In genomic region chr2:162905902-162906301, GRCm38 (mm10) we compare ENCODE assay signal across 29 mouse cellular contexts. TPM values are rescaled to one million over a fixed set of nuclear protein-coding genes. Genes with fewer than 3 reads are reported as not detected.
A peak's percentile ranks its signal among the peaks of the same experiment; 100 is the strongest.
DNase-seq lines count a peak whose midpoint lies in the region; ATAC-seq and TF ChIP-seq lines count a peak whose summit lies in the region.
"Had no signal": no experiment of that assay in that cellular context is flagged by ENCODE, and none has a peak within 500 bp of the region (broad histone marks: within the 10 kb centered on the region; RNA-seq: fewer than 3 reads in every experiment).

No protein-coding gene starts in this region.

- no peak overlapping the region for H3K4me2 ChIP-seq in kidney, postnatal 0 days (ENCODE audit: low read length)
- H3K4me2 ChIP-seq in liver, embryonic 11.5 days: no peak overlapping the region
- H3K4me2 ChIP-seq: heart, embryonic 15.5 days; hindbrain, embryonic 13.5 days; limb, embryonic 12.5 days; midbrain, embryonic 12.5 days; neural tube, embryonic 15.5 days; stomach, embryonic 15.5 days had no signal

- H3K4me3 ChIP-seq in liver, adult 2 months (ENCODE audit: insufficient read depth, low read depth, low read length): no peak overlapping the region
- no peak overlapping the region for H3K4me3 ChIP-seq in kidney, postnatal 0 days (replicated peaks; ENCODE audit: low read depth, low read length)
- no peak overlapping the region for H3K4me3 ChIP-seq in liver, embryonic 11.5 days (ENCODE audit: low read depth, low read length)
- H3K4me3 ChIP-seq: forebrain, embryonic 10.5 days; heart, adult 2 months; heart, embryonic 15.5 days; hindbrain, embryonic 13.5 days; limb, embryonic 12.5 days; midbrain, embryonic 12.5 days; neural tube, embryonic 15.5 days; stomach, embryonic 15.5 days had no signal

- 27% methylated on average over 4 of the region's 4 CpGs for WGBS in liver, adult 2 months
- 51% methylated on average over 4 of the region's 4 CpGs for WGBS in kidney, postnatal 0 days
- WGBS in liver, embryonic 11.5 days: 64% methylated on average over 4 of the region's 4 CpGs

- TF ChIP-seq POLR2A in liver, adult 2 months (IDR thresholded peaks at IDR 0.05; ENCODE audit: extremely low read depth, insufficient read depth, low read length): no peak

- peak; percentile 69 for ATAC-seq in kidney, postnatal 0 days (replicated peaks; ENCODE audit: low FRiP score, low read depth)
- ATAC-seq in liver, embryonic 11.5 days (replicated peaks; ENCODE audit: low FRiP score): peak; percentile 65
- ATAC-seq: CD4-positive, CD25-positive, alpha-beta regulatory T cell, adult 4 months; forebrain, embryonic 16.5 days; inflammation-experienced regulatory T-cells, adult 6 months had no signal

- no peaks in the 10 kb centered on the region for H3K36me3 ChIP-seq in liver, adult 2 months (ENCODE audit: control insufficient read depth, insufficient read depth, low read length)
- H3K36me3 ChIP-seq in kidney, postnatal 0 days (ENCODE audit: insufficient read depth, low read length): no peaks in the 10 kb centered on the region
- no peaks in the 10 kb centered on the region for H3K36me3 ChIP-seq in liver, embryonic 11.5 days (ENCODE audit: control insufficient read depth, insufficient read depth, low read length)
- H3K36me3 ChIP-seq: forebrain, embryonic 10.5 days; heart, embryonic 15.5 days; hindbrain, embryonic 13.5 days; limb, embryonic 12.5 days; midbrain, embryonic 12.5 days; neural tube, embryonic 15.5 days; stomach, embryonic 15.5 days had no signal

- no peak overlapping the region for H3K27ac ChIP-seq in liver, adult 2 months (replicated peaks; ENCODE audit: insufficient read depth, low read depth, low read length)
- no peak overlapping the region for H3K27ac ChIP-seq in kidney, postnatal 0 days
- H3K27ac ChIP-seq in liver, embryonic 11.5 days (ENCODE audit: low read depth, low read length): no peak overlapping the region
- H3K27ac ChIP-seq: forebrain, embryonic 10.5 days; heart, adult 2 months; heart, embryonic 15.5 days; hindbrain, embryonic 13.5 days; limb, embryonic 12.5 days; midbrain, embryonic 12.5 days; neural tube, embryonic 15.5 days; stomach, embryonic 15.5 days had no signal

- H3K4me1 ChIP-seq in liver, adult 2 months (ENCODE audit: control insufficient read depth, insufficient read depth, low read length): no peaks in the 10 kb centered on the region
- no peaks in the 10 kb centered on the region for H3K4me1 ChIP-seq in kidney, postnatal 0 days (replicated peaks; ENCODE audit: insufficient read depth, low read length)
- no peaks in the 10 kb centered on the region for H3K4me1 ChIP-seq in liver, embryonic 11.5 days (replicated peaks; ENCODE audit: control insufficient read depth, insufficient read depth, low read length)
- H3K4me1 ChIP-seq: heart, embryonic 15.5 days; limb, embryonic 12.5 days; stomach, embryonic 15.5 days had no signal

- no peaks in the 10 kb centered on the region for H3K27me3 ChIP-seq in liver, adult 2 months (ENCODE audit: control insufficient read depth, insufficient read depth, low read length)
- no peaks in the 10 kb centered on the region for H3K27me3 ChIP-seq in kidney, postnatal 0 days (ENCODE audit: insufficient read depth, low read length)
- H3K27me3 ChIP-seq in liver, embryonic 11.5 days (replicated peaks; ENCODE audit: control insufficient read depth, insufficient read depth, low read length): no peaks in the 10 kb centered on the region; the same call in 1 of the 2 replicates
- H3K27me3 ChIP-seq: hindbrain, embryonic 13.5 days; midbrain, embryonic 12.5 days; neural tube, embryonic 15.5 days; stomach, embryonic 15.5 days had no signal

- H3K9me3 ChIP-seq in kidney, postnatal 0 days (replicated peaks; ENCODE audit: low read length): no peaks in the 10 kb centered on the region
- H3K9me3 ChIP-seq in liver, embryonic 11.5 days (ENCODE audit: control insufficient read depth, low read length): no peaks in the 10 kb centered on the region
- H3K9me3 ChIP-seq: forebrain, embryonic 10.5 days; heart, embryonic 15.5 days; hindbrain, embryonic 13.5 days; limb, embryonic 12.5 days; midbrain, embryonic 12.5 days; neural tube, embryonic 15.5 days; stomach, embryonic 15.5 days had no signal

- H3K9ac ChIP-seq in liver, adult 2 months (ENCODE audit: low read depth, low read length): no peak overlapping the region
- no peak overlapping the region for H3K9ac ChIP-seq in kidney, postnatal 0 days (ENCODE audit: low read depth, low read length)
- H3K9ac ChIP-seq in liver, embryonic 11.5 days (ENCODE audit: low read depth, low read length): no peak overlapping the region
- H3K9ac ChIP-seq: heart, embryonic 15.5 days; hindbrain, embryonic 13.5 days; limb, embryonic 12.5 days; midbrain, embryonic 12.5 days; neural tube, embryonic 15.5 days; stomach, embryonic 15.5 days had no signal

- no peak for TF ChIP-seq CTCF in liver, adult 2 months (IDR thresholded peaks at IDR 0.05; ENCODE audit: low read depth, low read length)
- TF ChIP-seq CTCF in kidney, postnatal 0 days (IDR thresholded peaks at IDR 0.05; ENCODE audit: low read depth): no peak

- H3K79me2 ChIP-seq in liver, adult 2 months (ENCODE audit: control insufficient read depth, insufficient read depth, low read length): no peaks in the 10 kb centered on the region

- peak; percentile 52 for DNase-seq in liver, adult 2 months (ENCODE audit: extremely low read depth, low read depth, low spot score)
- DNase-seq in liver: no peak
- no peak for DNase-seq in kidney, postnatal 0 days (ENCODE audit: low spot score)
- no peak for DNase-seq in liver, embryonic 11.5 days (ENCODE audit: low spot score)
- DNase-seq in testis, postnatal 14 days (ENCODE audit: low spot score): no peak
- no peak for DNase-seq in layer of hippocampus, adult 9-11 months
- DNase-seq in Muller cell, postnatal 12 days (ENCODE audit: inconsistent ontology term): no peak
- DNase-seq: cerebellum, adult 11-12 months; cerebellum, postnatal 10 days; gastrocnemius, postnatal 36 days; heart, adult 2 months; heart, postnatal 36 days; lung, adult 18-20 months; lung, postnatal 10 days; right cerebral cortex, adult 18-20 months; right cerebral cortex, postnatal 4 days; thymus, adult 2 months had no signal

RNA-seq across cellular contexts. Expression of gene Srsf6, which starts 25.4 kb away (rescaled TPM):
- total RNA-seq in liver, adult 2 months (2014; rRNA removed): 34.3 and 37.1 TPM in 2 replicates
- 60.0 and 81.2 TPM in 2 replicates for polyA plus RNA-seq in liver, adult 2 months (2012; rRNA removed)
- polyA plus RNA-seq in kidney, postnatal 0 days (2015; fragmentation: Nextera tagmentation; extraction: Ambion mirVana): 146 and 152 TPM in 2 replicates
- polyA plus RNA-seq in liver, embryonic 11.5 days (2014; fragmentation: Nextera tagmentation; extraction: Ambion mirVana): 240 and 261 TPM in 2 replicates

RNA-seq across cellular contexts. Expression of gene L3mbtl1, which starts 37.4 kb away (rescaled TPM):
- 0.28 TPM in 1 of 2 replicates, not detected in the other for total RNA-seq in liver, adult 2 months (2014; rRNA removed)
- polyA plus RNA-seq in liver, adult 2 months (2012; rRNA removed): 0.11 TPM in 1 of 2 replicates, not detected in the other
- polyA plus RNA-seq in kidney, postnatal 0 days (2015; fragmentation: Nextera tagmentation; extraction: Ambion mirVana): 0.09 and 0.12 TPM in 2 replicates
- polyA plus RNA-seq in liver, embryonic 11.5 days (2014; fragmentation: Nextera tagmentation; extraction: Ambion mirVana): 0.05 and 0.08 TPM in 2 replicates
- total RNA-seq: gastrocnemius, adult 18-20 months; gastrocnemius, postnatal 36 days; heart, postnatal 36 days; megakaryocyte progenitor cell, adult 5-6 weeks had no signal
- polyA plus RNA-seq: heart, embryonic 15.5 days had no signal
